Comparison of ENCODE assay signal across 26 mouse cellular contexts in genomic region chr5:52177326-52177725, GRCm38 (mm10). TPM values are rescaled to one million over a fixed set of nuclear protein-coding genes. Genes with fewer than 3 reads are reported as not detected.
DNase-seq lines count a peak whose midpoint lies in the region; ATAC-seq and TF ChIP-seq lines count a peak whose summit lies in the region.
"Had no signal": no experiment of that assay in that cellular context is flagged by ENCODE, and none has a peak within 500 bp of the region (broad histone marks: within the 10 kb centered on the region; RNA-seq: fewer than 3 reads in every experiment).

No protein-coding gene starts in this region.

- no peaks in the 10 kb centered on the region for H3K27me3 ChIP-seq in MEL (ENCODE audit: control insufficient read depth in 1 of 2, insufficient read depth in 2 of 2, low read length in 2 of 2)
- no peaks in the 10 kb centered on the region for H3K27me3 ChIP-seq in kidney, embryonic 16.5 days (ENCODE audit: insufficient read depth, low read length)
- H3K27me3 ChIP-seq: CH12.LX; embryonic facial prominence, embryonic 13.5 days; embryonic facial prominence, embryonic 15.5 days; forebrain, embryonic 12.5 days had no signal

- no peak overlapping the region for H3K27ac ChIP-seq in MEL (ENCODE audit: control insufficient read depth, low read depth, low read length)
- H3K27ac ChIP-seq in kidney, embryonic 16.5 days (ENCODE audit: low read length): no peak overlapping the region
- H3K27ac ChIP-seq: embryonic facial prominence, embryonic 13.5 days; embryonic facial prominence, embryonic 15.5 days; forebrain, embryonic 10.5 days; forebrain, embryonic 12.5 days had no signal

- TF ChIP-seq EP300 in MEL (IDR thresholded peaks at IDR 0.05; ENCODE audit: low read depth in 1 of 2, low read length in 2 of 2): no peak

- no peak overlapping the region for H3K9ac ChIP-seq in MEL (ENCODE audit: control insufficient read depth, low read depth, low read length, poor library complexity, severe bottlenecking)
- no peak overlapping the region for H3K9ac ChIP-seq in kidney, embryonic 16.5 days (replicated peaks; ENCODE audit: low read length)
- H3K9ac ChIP-seq: embryonic facial prominence, embryonic 13.5 days; embryonic facial prominence, embryonic 15.5 days; forebrain, embryonic 12.5 days had no signal

- peak; percentile 39 for DNase-seq in MEL (ENCODE audit: low read depth, low spot score)
- DNase-seq in right cerebral cortex, postnatal 10 days (ENCODE audit: low spot score in 2 of 2): no peak
- no peak for DNase-seq in urinary bladder, postnatal 4 days (ENCODE audit: low spot score in 2 of 2)
- DNase-seq: adrenal gland, adult 2 months; adrenal gland, postnatal 10 days; adrenal gland, postnatal 25 days; B cell, adult 2 months; cerebellum, adult 11 months; cerebellum, adult 18-20 months; cerebellum, adult 8-10 months; cerebellum, postnatal 10 days; cerebellum, postnatal 25 days; embryo, embryonic 11 days had no signal

- H3K4me2 ChIP-seq in kidney, embryonic 16.5 days (replicated peaks; ENCODE audit: low read depth, low read length): no peak overlapping the region
- H3K4me2 ChIP-seq: embryonic facial prominence, embryonic 13.5 days; embryonic facial prominence, embryonic 15.5 days; forebrain, embryonic 12.5 days had no signal

- no peaks in the 10 kb centered on the region for H3K9me3 ChIP-seq in MEL (replicated peaks; ENCODE audit: insufficient read depth, low read length)
- H3K9me3 ChIP-seq in kidney, embryonic 16.5 days (ENCODE audit: low read length): no peaks in the 10 kb centered on the region
- H3K9me3 ChIP-seq: embryonic facial prominence, embryonic 13.5 days; embryonic facial prominence, embryonic 15.5 days; forebrain, embryonic 10.5 days; forebrain, embryonic 12.5 days; G1E had no signal

- peaks cover 47 to 76% of the 10 kb centered on the region in 2 experiments for H3K36me3 ChIP-seq in MEL (ENCODE audit: control insufficient read depth in 1 of 2, insufficient read depth in 2 of 2, low read length in 2 of 2)
- H3K36me3 ChIP-seq in kidney, embryonic 16.5 days (ENCODE audit: insufficient read depth, low read length): peaks cover 16% of the 10 kb centered on the region; the same call in 1 of the 2 replicates

- peaks cover 2 to 37% of the 10 kb centered on the region in 2 experiments; a peak in 3 of 4 replicates for H3K4me1 ChIP-seq in MEL (ENCODE audit: control insufficient read depth in 1 of 2, insufficient read depth in 2 of 2, low read length in 2 of 2)
- H3K4me1 ChIP-seq in kidney, embryonic 16.5 days (ENCODE audit: insufficient read depth, low read length): no peaks in the 10 kb centered on the region
- H3K4me1 ChIP-seq: embryonic facial prominence, embryonic 13.5 days; embryonic facial prominence, embryonic 15.5 days; forebrain, embryonic 10.5 days; forebrain, embryonic 12.5 days had no signal

- no peak for TF ChIP-seq CTCF in MEL (IDR thresholded peaks at IDR 0.05 in 2 of 3, conservative IDR thresholded peaks at IDR 0.05 in 1 of 3; ENCODE audit: control insufficient read depth in 1 of 3, insufficient read depth in 1 of 3, low read depth in 2 of 3, low read length in 3 of 3, poor library complexity in 1 of 3, severe bottlenecking in 1 of 3)

- peaks cover 47% of the 10 kb centered on the region for H3K79me2 ChIP-seq in MEL (ENCODE audit: control insufficient read depth, insufficient read depth, low read length, poor library complexity)

- no peak for TF ChIP-seq RAD21 in MEL (IDR thresholded peaks at IDR 0.05; ENCODE audit: low read depth, low read length)

- no peak overlapping the region for H3K4me3 ChIP-seq in MEL (ENCODE audit: control insufficient read depth in 1 of 2, insufficient read depth in 1 of 2, low read depth in 2 of 2, low read length in 2 of 2)
- no peak overlapping the region for H3K4me3 ChIP-seq in kidney, embryonic 16.5 days (ENCODE audit: low read length)
- H3K4me3 ChIP-seq: embryonic facial prominence, embryonic 13.5 days; embryonic facial prominence, embryonic 15.5 days; erythroblast, embryonic 14.5 days; forebrain, embryonic 10.5 days; forebrain, embryonic 12.5 days had no signal

- TF ChIP-seq POLR2A in MEL (IDR thresholded peaks at IDR 0.05; ENCODE audit: control insufficient read depth in 1 of 2, insufficient read depth in 1 of 2, low read depth in 1 of 2, low read length in 2 of 2, poor library complexity in 1 of 2): no peak

- WGBS in kidney, embryonic 16.5 days: 88% methylated on average over 1 of the region's 1 CpGs

- ATAC-seq in granulocyte monocyte progenitor cell, adult 5-6 weeks (replicated peaks; ENCODE audit: poor library complexity, severe bottlenecking): peak; percentile 75
- ATAC-seq in megakaryocyte progenitor cell, adult 5-6 weeks (replicated peaks; ENCODE audit: poor library complexity): peak; percentile 54
- no peak for ATAC-seq in kidney, embryonic 16.5 days (ENCODE audit: low FRiP score, low TSS enrichment)
- ATAC-seq: CD4-positive, CD25-positive, alpha-beta regulatory T cell, adult 4 months; forebrain, embryonic 14.5 days; forebrain, embryonic 16.5 days had no signal

TF ChIP-seq in MEL, 35 proteins besides CTCF, POLR2A, EP300 and RAD21:
- TF ChIP-seq TBP (IDR thresholded peaks at IDR 0.05; ENCODE audit: low read depth, low read length): no peak
- TF ChIP-seq ELF1 (IDR thresholded peaks at IDR 0.05; ENCODE audit: low read depth, low read length): no peak
- no peak for TF ChIP-seq MAX (IDR thresholded peaks at IDR 0.05; ENCODE audit: low read length)
- no peak for TF ChIP-seq MAZ (IDR thresholded peaks at IDR 0.05; ENCODE audit: low read depth, low read length)
- TF ChIP-seq KAT2A (conservative IDR thresholded peaks at IDR 0.05; ENCODE audit: low read depth, low read length): no peak
- no peak for TF ChIP-seq ZNF384 (IDR thresholded peaks at IDR 0.05; ENCODE audit: low read depth, low read length)
- no peak for TF ChIP-seq ZC3H11A (IDR thresholded peaks at IDR 0.05; ENCODE audit: low read depth, low read length)

RNA-seq across cellular contexts. Expression of gene Dhx15, which starts 13.0 kb away (rescaled TPM):
- total RNA-seq in MEL (2012; rRNA removed): 153 and 157 TPM in 2 replicates
- 100 to 1,000 TPM; 309 to 348 TPM for polyA plus RNA-seq in MEL (2012; ENCODE audit: insufficient read depth in 1 of 2, insufficient read length in 2 of 2, low read depth in 1 of 2, low replicate concordance in 2 of 2, missing spikeins in 1 of 2)
- 242 and 251 TPM in 2 replicates for total RNA-seq in granulocyte monocyte progenitor cell, adult 5-6 weeks (2014; fragmentation: Nextera tagmentation)
- total RNA-seq in granulocyte monocyte progenitor cell, adult 5-6 weeks (2017): 373 and 374 TPM in 2 replicates
- total RNA-seq in megakaryocyte progenitor cell, adult 5-6 weeks (2015): 305 and 320 TPM in 2 replicates
- 315 and 364 TPM in 2 replicates for total RNA-seq in megakaryocyte progenitor cell, adult 5-6 weeks (2017)
- 187 and 189 TPM in 2 replicates for polyA plus RNA-seq in kidney, embryonic 16.5 days (2015; fragmentation: Nextera tagmentation; extraction: Ambion mirVana)
